Mouse (Mus musculus) midbrain, embryonic 11.5 days (tissue): Measurements from ENCODE around the gene H2-Q10. TPM values are rescaled to one million over a fixed set of nuclear protein-coding genes. Genes with fewer than 3 reads are reported as not detected.
"Not testable (repeated sequence)": the region's sequence is repeated elsewhere in the genome, so short reads cannot be mapped to it uniquely, and the experiment has no call there.

Experiments
- ATAC-seq: fragments of 200-750 bp; cut with Nextera tagmentation; 2 replicates; pipeline ENCODE4 v1.8.0; 2017; ENCODE audit warnings: moderate TSS enrichment, moderate library complexity; ENCODE audit not compliant: low FRiP score
- DNase-seq: peaks from one replicate; pipeline ENCODE4 v3.0.0; 2015; ENCODE audit warnings: low spot score; ENCODE audit errors: missing footprints
- H3K27ac ChIP-seq: fragments of 300-500 bp; sonication (generic); 2 replicates; pipeline ENCODE4 v1.5.1; 2014; ENCODE audit warnings: low read depth, low read length
- H3K27me3 ChIP-seq: fragments of 300-500 bp; sonication (generic); 2 replicates; pipeline ENCODE4 v1.6.1; 2014; ENCODE audit warnings: mild to moderate bottlenecking, low read length, moderate library complexity, mixed read lengths; ENCODE audit not compliant: control insufficient read depth, insufficient read depth
- H3K36me3 ChIP-seq: fragments of 300-500 bp; sonication (generic); 2 replicates; pipeline ENCODE4 v1.6.1; 2014; ENCODE audit warnings: mild to moderate bottlenecking, low read length, moderate library complexity, mixed read lengths; ENCODE audit not compliant: control insufficient read depth, insufficient read depth
- H3K4me1 ChIP-seq: fragments of 300-500 bp; sonication (generic); 2 replicates; pipeline ENCODE4 v1.6.1; 2014; ENCODE audit warnings: low read length; ENCODE audit not compliant: control insufficient read depth, insufficient read depth
- H3K4me2 ChIP-seq: fragments of 300-500 bp; sonication (generic); 2 replicates; pipeline ENCODE4 v1.6.1; 2014; ENCODE audit warnings: mild to moderate bottlenecking, moderate library complexity
- H3K4me3 ChIP-seq: fragments of 300-500 bp; sonication (generic); 2 replicates; pipeline ENCODE4 v1.5.1; 2014; ENCODE audit warnings: low read depth, low read length
- H3K9ac ChIP-seq: fragments of 300-500 bp; sonication (generic); 2 replicates; pipeline ENCODE4 v1.6.1; 2014; ENCODE audit warnings: low read length
- H3K9me3 ChIP-seq: fragments of 300-500 bp; sonication (generic); 2 replicates; pipeline ENCODE4 v1.6.1; 2016; ENCODE audit warnings: low read length; ENCODE audit not compliant: control insufficient read depth
- WGBS: fragments of 180-500 bp; shearing (Covaris S2); extraction: QIAGEN DNeasy Blood & Tissue Kit; methylation state at CpG from one replicate; pipeline ENCODE4 v1.1.7; 2014; 5-methylcytosine and 5-hydroxymethylcytosine counted together
- polyA plus RNA-seq: library from polyadenylated mRNA; unstranded; fragments of >200 nt; fragmentation: Nextera tagmentation; extraction: Ambion mirVana; gene quantifications from 2 replicates; pipeline ENCODE4 v1.2.1, GENCODE M21; 2014

H2-Q10 gene
- polyA plus RNA-seq, 1 experiment from 2014 or later = 0.12 TPM

GRCm38 (mm10) chr17:35506881-35507280, 37.0 kb downstream of the H2-Q10 start:
- Histone ChIP-seq H3K4me1 (0 out of 2 replicates have a peak, but pooled peaks cover 4% of the 10 kb centered on the region), H3K4me2 (no peak overlapping the region), H3K27me3 (peaks cover 28% of the 10 kb centered on the region), H3K27ac (no peak overlapping the region), H3K9me3 (no peaks in the 10 kb centered on the region), H3K9ac (no peak overlapping the region), H3K4me3 (no peak overlapping the region), H3K36me3 (no peaks in the 10 kb centered on the region)
- DNase-seq (peak; percentile 84), ATAC-seq (no peak)
- WGBS = 8% methylated on average over 10 of the region's 10 CpGs

- Histone ChIP-seq H3K9ac (no peak overlapping the region), H3K27me3 (peaks cover 28% of the 10 kb centered on the region), H3K9me3 (no peaks in the 10 kb centered on the region), H3K4me2 (no peak overlapping the region), H3K36me3 (no peaks in the 10 kb centered on the region), H3K4me3 (no peak overlapping the region), H3K4me1 (0 out of 2 replicates have a peak, but pooled peaks cover 4% of the 10 kb centered on the region), H3K27ac (no peak overlapping the region)
- DNase-seq (peak; percentile 85), ATAC-seq (no peak)
- WGBS = 19% methylated on average over 13 of the region's 13 CpGs
Observed at GRCm38 (mm10) chr17:35507556-35508260, 37.8 kb downstream of the H2-Q10 start.

- H3K4me1 ChIP-seq, H3K9ac ChIP-seq, H3K4me3 ChIP-seq, H3K27ac ChIP-seq, H3K9me3 ChIP-seq, H3K36me3 ChIP-seq, H3K4me2 ChIP-seq, ATAC-seq: not testable (repeated sequence)
- 54% methylated on average over 5 of the region's 5 CpGs for WGBS
- H3K27me3 ChIP-seq = peaks cover 28% of the 10 kb centered on the region
- peak; percentile 60 for DNase-seq
Observed at GRCm38 (mm10) chr17:35508279-35508678, 38.4 kb downstream of the H2-Q10 start.

GRCm38 (mm10) chr17:35509284-35509683, 39.4 kb downstream of the H2-Q10 start:
- 47% methylated on average over 8 of the region's 8 CpGs for WGBS
- H3K9ac ChIP-seq = no peak overlapping the region

GRCm38 (mm10) chr17:35512916-35513626, 43.2 kb downstream of the H2-Q10 start:
- Histone ChIP-seq H3K4me2 (no peak overlapping the region), H3K4me3 (no peak overlapping the region), H3K27me3 (peaks cover under 1% of the 10 kb centered on the region; the same call in 1 of the 2 replicates), H3K9ac (no peak overlapping the region), H3K36me3 (no peaks in the 10 kb centered on the region), H3K9me3 (no peaks in the 10 kb centered on the region), H3K4me1 (peaks cover 23% of the 10 kb centered on the region), H3K27ac (no peak overlapping the region)
- no peak for ATAC-seq
- 91% methylated on average over 7 of the region's 7 CpGs for WGBS
- peak; percentile 17 for DNase-seq

More at GRCm38 (mm10) chr17:35509284-35509683, 39.4 kb downstream of the H2-Q10 start:
- ATAC-seq (no peak), DNase-seq (no peak)
- no peaks in the 10 kb centered on the region for H3K9me3 ChIP-seq
- H3K27ac ChIP-seq = no peak overlapping the region
- no peaks in the 10 kb centered on the region for H3K36me3 ChIP-seq
- H3K4me3 ChIP-seq = no peak overlapping the region
- H3K4me1 ChIP-seq = peaks cover 4% of the 10 kb centered on the region; the same call in 1 of the 2 replicates
- H3K4me2 ChIP-seq = no peak overlapping the region
- H3K27me3 ChIP-seq = peaks cover 28% of the 10 kb centered on the region

GRCm38 (mm10) chr17:35513886-35514285, 44.0 kb downstream of the H2-Q10 start:
- ATAC-seq (no peak), DNase-seq (peak; percentile 97)
- no peak overlapping the region for H3K27ac ChIP-seq
- H3K4me2 ChIP-seq = no peak overlapping the region
- no peak overlapping the region for H3K4me3 ChIP-seq
- no peaks in the 10 kb centered on the region for H3K27me3 ChIP-seq
- peaks cover 23% of the 10 kb centered on the region for H3K4me1 ChIP-seq
- H3K9ac ChIP-seq = no peak overlapping the region
- WGBS = 11% methylated on average over 2 of the region's 2 CpGs
- no peaks in the 10 kb centered on the region for H3K9me3 ChIP-seq
- H3K36me3 ChIP-seq = no peaks in the 10 kb centered on the region

GRCm38 (mm10) chr17:35514756-35515155, 44.9 kb downstream of the H2-Q10 start:
- ATAC-seq (no peak), DNase-seq (peak; percentile 80)
- 52% methylated on average over 6 of the region's 6 CpGs for WGBS
- no peak overlapping the region for H3K4me3 ChIP-seq
- no peaks in the 10 kb centered on the region for H3K36me3 ChIP-seq
- H3K4me1 ChIP-seq = peaks cover 23% of the 10 kb centered on the region
- no peaks in the 10 kb centered on the region for H3K9me3 ChIP-seq
- no peaks in the 10 kb centered on the region for H3K27me3 ChIP-seq
- peak overlapping the region; percentile 45 for H3K9ac ChIP-seq
- peak overlapping the region; percentile 78 for H3K4me2 ChIP-seq
- H3K27ac ChIP-seq = no peak overlapping the region

GRCm38 (mm10) chr17:35515911-35516640, 46.2 kb downstream of the H2-Q10 start:
- H3K4me1 ChIP-seq = peaks cover 23% of the 10 kb centered on the region
- WGBS = 6% methylated on average over 25 of the region's 25 CpGs
- H3K4me3 ChIP-seq = peak overlapping the region; percentile 54
- DNase-seq (peak; percentile 83), ATAC-seq (peak; percentile 36; the same call in 1 of the 2 replicates)
- no peaks in the 10 kb centered on the region for H3K9me3 ChIP-seq
- peak overlapping the region; percentile 78 for H3K4me2 ChIP-seq
- H3K27me3 ChIP-seq = no peaks in the 10 kb centered on the region
- peak overlapping the region; percentile 65 for H3K9ac ChIP-seq
- no peaks in the 10 kb centered on the region for H3K36me3 ChIP-seq
- H3K27ac ChIP-seq = no peak overlapping the region
